Mouse (Mus musculus) midbrain, embryonic 16.5 days (tissue): ENCODE data around the gene Elf2. TPM values are rescaled to one million over a fixed set of nuclear protein-coding genes. Genes with fewer than 3 reads are reported as not detected.
"Not testable (repeated sequence)": the region's sequence is repeated elsewhere in the genome, so short reads cannot be mapped to it uniquely, and the experiment has no call there.

ENCODE experiments used
- ATAC-seq: fragments of 200-750 bp; cut with Nextera tagmentation; 2 replicates; pipeline ENCODE4 v1.8.0; 2017; ENCODE audit warnings: moderate TSS enrichment
- H3K27ac ChIP-seq: fragments of 300-500 bp; sonication (generic); 2 replicates; pipeline ENCODE4 v1.5.1; 2014; ENCODE audit warnings: mild to moderate bottlenecking, low read length, mixed read lengths
- H3K27me3 ChIP-seq: fragments of 300-500 bp; sonication (generic); 2 replicates; pipeline ENCODE4 v1.6.1; 2014; ENCODE audit warnings: low read depth, low read length, mixed read lengths; ENCODE audit not compliant: control insufficient read depth, insufficient read depth
- H3K36me3 ChIP-seq: fragments of 300-500 bp; sonication (generic); 2 replicates; pipeline ENCODE4 v1.6.1; 2014; ENCODE audit warnings: mild to moderate bottlenecking, low read length, moderate library complexity, mixed read lengths; ENCODE audit not compliant: control insufficient read depth, insufficient read depth
- H3K4me1 ChIP-seq: fragments of 300-500 bp; sonication (generic); 2 replicates; pipeline ENCODE4 v1.6.1; 2014; ENCODE audit warnings: mild to moderate bottlenecking, low read length, mixed read lengths; ENCODE audit not compliant: control insufficient read depth, insufficient read depth
- H3K4me2 ChIP-seq: fragments of 300-500 bp; sonication (generic); 2 replicates; pipeline ENCODE4 v1.6.1; 2014; ENCODE audit warnings: mild to moderate bottlenecking, low read length, mixed read lengths
- H3K4me3 ChIP-seq: fragments of 300-500 bp; sonication (generic); 2 replicates; pipeline ENCODE4 v1.5.1; 2014; ENCODE audit warnings: low read depth, mild to moderate bottlenecking, low read length, moderate library complexity, mixed read lengths
- H3K9ac ChIP-seq: fragments of 300-500 bp; sonication (generic); 2 replicates; pipeline ENCODE4 v1.6.1; 2014; ENCODE audit warnings: low read depth, low read length, mixed read lengths
- H3K9me3 ChIP-seq: fragments of 300-500 bp; sonication (generic); replicated peaks from 2 replicates; pipeline ENCODE4 v1.6.1; 2014; ENCODE audit warnings: mild to moderate bottlenecking, low read length, mixed read lengths; ENCODE audit not compliant: control insufficient read depth, poor library complexity, severe bottlenecking
- WGBS: fragments of 180-500 bp; shearing (Covaris S2); extraction: QIAGEN DNeasy Blood & Tissue Kit; methylation state at CpG from one replicate; pipeline ENCODE4 v1.1.7; 2014; 5-methylcytosine and 5-hydroxymethylcytosine counted together
- polyA plus RNA-seq: library from polyadenylated mRNA; unstranded; fragments of >200 nt; fragmentation: Nextera tagmentation; extraction: Ambion mirVana; gene quantifications from 2 replicates; pipeline ENCODE4 v1.2.1, GENCODE M21; 2015

Elf2 gene
- polyA plus RNA-seq, 1 experiment from 2014 or later, result 27.7 TPM

DNA sequence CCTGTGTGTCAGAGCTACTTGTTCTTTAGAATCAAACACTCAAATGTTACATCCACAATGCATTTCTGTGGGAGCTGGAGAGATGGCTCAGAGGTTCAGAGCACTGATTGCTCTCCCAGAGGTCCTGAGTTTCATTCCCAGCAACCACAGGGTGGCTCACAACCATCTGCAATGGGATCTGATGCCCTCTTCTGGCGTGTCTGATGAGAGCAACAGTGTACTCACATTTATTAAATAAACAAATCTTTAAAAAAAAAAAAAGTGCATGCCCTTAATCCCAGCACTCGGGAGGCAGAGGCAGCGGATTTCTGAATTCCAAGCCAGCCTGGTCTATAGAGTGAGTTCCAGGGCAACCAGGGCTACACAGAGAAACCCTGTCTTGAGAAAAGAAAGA lies 13.6 kb upstream of the Elf2 start:
- Histone ChIP-seq H3K9ac (no peak overlapping the region), H3K9me3 (no peaks in the 10 kb centered on the region), H3K4me1 (peaks cover 3% of the 10 kb centered on the region; the same call in 1 of the 2 replicates), H3K4me3 (no peak overlapping the region), H3K36me3 (no peaks in the 10 kb centered on the region), H3K27ac (no peak overlapping the region), H3K4me2 (no peak overlapping the region), H3K27me3 (peaks cover 8% of the 10 kb centered on the region)
- WGBS, result 69% methylated on average over 3 of the region's 3 CpGs
- ATAC-seq, result no peak

DNA sequence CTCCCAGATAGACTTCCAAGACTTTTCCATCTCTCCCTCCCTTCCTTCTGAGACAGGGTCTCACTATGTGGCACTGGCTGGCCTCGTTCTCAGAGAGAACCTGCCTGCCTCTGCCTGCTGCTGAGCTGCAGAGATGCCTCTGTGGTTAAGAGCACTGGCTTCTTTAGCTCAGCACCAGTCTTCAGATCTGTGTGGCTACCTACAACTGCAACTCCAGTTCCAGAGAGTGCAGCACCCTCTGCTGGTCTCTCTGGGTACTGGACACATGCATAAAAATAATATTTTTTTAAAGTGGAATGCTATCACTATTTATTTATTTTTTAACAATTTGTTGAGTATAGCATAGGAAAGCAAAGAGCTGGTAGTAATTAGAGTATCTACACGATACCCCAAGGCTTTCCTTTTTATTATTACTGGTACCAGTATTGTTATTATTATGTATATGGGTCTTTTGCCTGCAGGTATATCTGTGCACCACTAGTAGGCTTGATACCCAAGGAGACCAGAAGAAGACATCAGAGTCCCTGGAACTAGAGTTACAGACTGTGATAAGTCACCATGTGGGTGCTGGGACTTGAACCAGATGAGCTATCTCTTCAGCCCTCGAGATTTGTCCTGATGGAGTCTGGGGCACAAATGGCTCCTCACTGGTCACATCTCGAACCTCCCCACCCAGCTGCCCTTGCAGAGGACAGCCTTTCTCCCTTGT lies 13.0 kb upstream of the Elf2 start:
- Histone ChIP-seq H3K27me3 (peaks cover 3% of the 10 kb centered on the region), H3K4me3 (no peak overlapping the region), H3K4me1 (peaks cover under 1% of the 10 kb centered on the region; the same call in 1 of the 2 replicates), H3K36me3 (no peaks in the 10 kb centered on the region), H3K9me3 (no peaks in the 10 kb centered on the region), H3K9ac (no peak overlapping the region), H3K4me2 (no peak overlapping the region), H3K27ac (no peak overlapping the region)
- 82% methylated on average over 4 of the region's 4 CpGs for WGBS
- ATAC-seq, result no peak

DNA sequence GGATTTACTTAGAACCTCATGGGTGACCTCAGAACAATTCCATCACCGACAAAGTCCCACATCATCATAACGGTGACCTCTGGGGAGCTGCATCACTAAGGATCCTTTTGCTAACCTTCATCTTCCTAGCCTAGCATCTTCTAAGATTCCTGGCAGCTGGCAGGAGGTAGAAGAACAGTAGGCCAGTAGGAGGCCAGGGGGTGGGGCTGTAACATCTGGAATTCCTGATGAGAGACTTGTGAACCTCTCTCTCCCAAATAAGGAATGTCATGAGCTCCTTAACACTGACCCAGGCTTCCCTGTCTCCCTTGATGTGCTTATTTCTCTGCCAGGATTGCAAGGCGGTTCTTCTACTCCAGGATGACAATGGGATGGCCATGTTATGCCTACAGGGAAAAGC lies 10.3 kb upstream of the Elf2 start:
- no peaks in the 10 kb centered on the region for H3K9me3 ChIP-seq
- H3K9ac ChIP-seq, result no peak overlapping the region
- no peak overlapping the region for H3K27ac ChIP-seq
- no peaks in the 10 kb centered on the region for H3K4me1 ChIP-seq
- no peak overlapping the region for H3K4me3 ChIP-seq
- no peak overlapping the region for H3K4me2 ChIP-seq
- H3K36me3 ChIP-seq, result no peaks in the 10 kb centered on the region
- H3K27me3 ChIP-seq, result no peaks in the 10 kb centered on the region; the same call in 1 of the 2 replicates
- WGBS, result 38% methylated on average over 3 of the region's 3 CpGs
- no peak for ATAC-seq

DNA sequence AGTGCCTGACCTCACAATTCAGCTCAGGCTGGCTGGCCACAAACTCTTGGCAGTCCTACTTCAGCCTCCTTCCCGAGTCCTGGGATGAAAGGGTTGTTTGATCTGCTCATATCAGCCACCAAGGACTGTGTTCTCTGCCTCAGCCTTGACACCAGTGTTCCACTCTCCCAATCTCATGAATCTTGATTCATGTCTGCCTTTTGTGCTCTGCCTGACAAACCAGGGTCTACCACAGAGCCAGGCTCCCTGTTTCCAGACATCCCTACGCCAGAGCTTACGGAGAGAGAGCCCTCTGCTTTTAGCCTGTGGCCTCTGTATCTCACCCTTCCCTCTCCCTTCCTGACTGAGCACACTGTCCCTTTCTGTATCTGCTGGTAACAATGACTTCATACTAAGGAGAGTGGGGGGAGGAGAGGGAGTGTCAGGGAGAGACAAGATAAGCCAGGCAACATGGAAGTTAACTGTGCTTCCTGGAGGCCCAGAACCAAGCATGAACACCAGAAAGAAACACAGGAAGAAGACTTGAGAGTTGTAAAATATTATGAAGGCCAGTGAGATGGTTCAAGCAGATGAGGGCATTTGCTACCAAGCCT lies 8.3 kb upstream of the Elf2 start:
- WGBS, result 41% methylated on average over 3 of the region's 3 CpGs
- Histone ChIP-seq H3K36me3 (no peaks in the 10 kb centered on the region), H3K27me3 (no peaks in the 10 kb centered on the region; the same call in 1 of the 2 replicates), H3K9ac (no peak overlapping the region), H3K27ac (no peak overlapping the region), H3K4me3 (no peak overlapping the region), H3K9me3 (no peaks in the 10 kb centered on the region), H3K4me1 (no peaks in the 10 kb centered on the region), H3K4me2 (no peak overlapping the region)
- ATAC-seq, result no peak

DNA sequence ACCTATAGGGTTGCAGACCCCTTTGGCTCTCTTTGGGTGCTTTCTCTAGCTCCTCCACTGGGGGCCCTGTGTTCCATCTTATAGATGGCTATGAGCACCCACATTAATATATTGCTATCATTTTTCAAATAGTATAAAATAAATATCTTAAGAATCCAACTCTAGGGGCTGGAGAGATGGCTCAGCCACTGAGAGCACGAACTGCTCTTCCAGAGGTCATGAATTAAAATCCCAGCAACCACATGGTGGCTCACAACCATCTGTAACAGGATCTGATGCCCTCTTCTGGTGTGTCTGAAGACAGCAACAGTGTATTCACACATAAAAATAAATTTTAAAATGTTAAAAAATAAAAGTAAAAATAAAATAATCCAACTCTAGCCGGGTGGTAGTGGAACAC lies 4.6 kb upstream of the Elf2 start:
- not testable (repeated sequence) for H3K4me1 ChIP-seq, ATAC-seq, H3K36me3 ChIP-seq, H3K27ac ChIP-seq, H3K4me2 ChIP-seq, H3K9me3 ChIP-seq, H3K9ac ChIP-seq, H3K4me3 ChIP-seq, H3K27me3 ChIP-seq
- WGBS, result 97% methylated on average over 2 of the region's 2 CpGs

DNA sequence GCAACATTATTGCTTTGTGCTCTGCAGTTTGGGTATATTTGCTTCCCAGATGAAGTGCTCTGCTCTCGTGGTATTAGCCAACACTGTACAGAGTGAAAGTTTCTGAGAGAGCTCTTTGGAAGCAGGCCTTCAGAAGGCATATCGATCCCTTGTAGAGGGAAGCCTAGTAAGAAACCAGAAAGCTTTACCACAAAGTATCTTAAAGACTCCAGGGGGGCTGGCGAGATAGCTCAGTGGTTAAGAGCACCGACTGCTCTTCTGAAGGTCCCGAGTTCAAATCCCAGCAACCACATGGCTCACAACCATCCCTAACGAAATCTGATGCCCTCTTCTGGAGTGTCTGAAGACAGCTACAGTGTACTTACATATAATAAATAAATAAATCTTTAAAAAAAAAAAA lies 3.7 kb upstream of the Elf2 start:
- not testable (repeated sequence) for H3K36me3 ChIP-seq, ATAC-seq, H3K27ac ChIP-seq, H3K27me3 ChIP-seq, H3K4me1 ChIP-seq, H3K4me3 ChIP-seq, H3K9me3 ChIP-seq, H3K9ac ChIP-seq, H3K4me2 ChIP-seq
- 89% methylated on average over 6 of the region's 6 CpGs for WGBS

DNA sequence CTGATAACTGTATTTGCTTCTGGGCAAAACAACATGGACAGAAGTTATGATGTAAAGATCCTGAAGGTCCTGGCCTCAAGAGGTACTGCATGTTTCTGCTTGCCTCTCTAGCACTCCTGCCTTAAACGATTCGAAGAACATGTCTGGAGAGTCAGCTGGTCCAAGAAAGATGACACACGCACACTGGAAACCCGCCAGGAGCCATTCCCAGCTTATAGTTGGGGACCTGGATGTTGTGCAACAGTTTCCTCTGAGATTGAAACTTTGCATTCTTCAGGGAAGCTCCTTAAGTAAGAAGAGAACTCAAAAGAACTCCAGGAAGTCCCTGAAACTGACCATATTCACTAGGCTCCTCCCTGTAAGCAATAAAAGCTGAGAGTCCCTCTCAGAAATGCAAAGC lies 2.8 kb upstream of the Elf2 start:
- H3K27me3 ChIP-seq, result no peaks in the 10 kb centered on the region
- H3K9ac ChIP-seq, result no peak overlapping the region
- 92% methylated on average over 4 of the region's 4 CpGs for WGBS
- no peak for ATAC-seq
- no peak overlapping the region for H3K4me2 ChIP-seq
- no peaks in the 10 kb centered on the region for H3K9me3 ChIP-seq
- H3K36me3 ChIP-seq, result no peaks in the 10 kb centered on the region
- no peak overlapping the region for H3K4me3 ChIP-seq
- H3K27ac ChIP-seq, result no peak overlapping the region
- H3K4me1 ChIP-seq, result peaks cover 9% of the 10 kb centered on the region

DNA sequence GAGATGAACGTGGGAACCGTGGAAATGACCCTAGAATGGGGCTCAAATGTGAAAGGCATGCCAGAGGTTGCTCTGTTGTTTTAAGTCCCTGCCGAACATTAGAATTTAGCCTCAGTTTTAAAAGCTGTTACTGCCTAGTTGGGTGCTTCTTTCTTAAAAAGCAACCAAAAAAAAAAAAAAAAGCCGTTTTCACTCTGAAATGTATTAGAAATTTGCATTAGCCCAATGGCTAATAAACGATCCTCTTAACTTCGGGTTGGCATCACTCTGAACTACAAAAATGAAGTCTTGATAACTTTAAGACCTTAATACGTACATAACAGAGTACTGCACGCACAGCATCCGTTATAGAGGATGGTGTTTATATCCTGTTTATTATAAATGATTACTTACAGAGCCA lies 1.7 kb upstream of the Elf2 start:
- Histone ChIP-seq H3K4me3 (peak overlapping the region; percentile 93), H3K27ac (peak overlapping the region; percentile 94), H3K27me3 (no peaks in the 10 kb centered on the region), H3K4me2 (peak overlapping the region; percentile 92), H3K4me1 (peaks cover 11% of the 10 kb centered on the region), H3K9me3 (no peaks in the 10 kb centered on the region), H3K36me3 (no peaks in the 10 kb centered on the region), H3K9ac (peak overlapping the region; percentile 87)
- WGBS, result 6% methylated on average over 9 of the region's 9 CpGs
- no peak for ATAC-seq

DNA sequence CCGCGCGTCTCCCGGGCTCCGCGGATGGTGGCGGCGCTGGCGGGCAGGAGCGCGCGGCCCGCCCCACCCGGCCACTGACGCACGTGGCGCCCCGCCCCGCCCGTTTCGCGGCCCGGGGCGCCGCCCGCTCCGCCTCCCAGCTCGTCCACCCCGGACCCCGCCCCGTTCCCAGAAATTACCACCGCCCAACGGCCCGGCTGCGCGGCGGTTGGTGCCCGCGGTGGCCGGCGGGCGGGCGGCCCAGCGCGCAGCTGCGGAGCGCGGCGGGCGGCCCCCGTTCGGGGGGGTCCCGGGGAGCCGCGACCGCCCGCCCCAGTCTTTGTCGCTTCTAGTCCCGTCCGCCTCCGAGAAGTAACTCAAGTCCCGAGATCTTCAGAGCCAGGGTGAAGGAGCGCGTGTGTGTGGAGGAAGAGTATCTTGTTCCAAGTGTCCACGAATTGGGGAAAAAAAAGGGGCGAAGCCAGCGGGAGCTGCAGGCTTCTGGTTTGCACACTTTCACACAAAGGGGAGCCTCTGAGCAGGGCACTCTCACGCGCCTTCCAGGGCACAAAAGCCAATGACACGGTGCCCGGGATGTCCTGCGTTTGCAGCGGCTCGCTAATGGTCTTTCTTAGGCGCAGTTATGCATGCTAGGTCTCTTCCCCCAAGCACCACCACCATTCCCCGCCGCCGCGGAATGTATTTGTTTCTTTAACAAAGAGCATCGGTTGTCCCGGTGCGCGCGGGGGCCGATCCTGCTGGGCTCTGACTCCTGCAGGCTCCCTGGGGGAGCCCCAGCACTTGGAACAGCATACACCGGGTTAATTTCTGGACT lies 1.0 kb upstream of the Elf2 start:
- peak overlapping the region; percentile 93 for H3K4me3 ChIP-seq
- 1% methylated on average over 74 of the region's 86 CpGs for WGBS
- peak overlapping the region; percentile 94 for H3K27ac ChIP-seq
- no peaks in the 10 kb centered on the region for H3K9me3 ChIP-seq
- peak; percentile 74 for ATAC-seq
- no peaks in the 10 kb centered on the region for H3K36me3 ChIP-seq
- no peaks in the 10 kb centered on the region for H3K27me3 ChIP-seq
- peak overlapping the region; percentile 87 for H3K9ac ChIP-seq
- H3K4me2 ChIP-seq, result peak overlapping the region; percentile 92
- H3K4me1 ChIP-seq, result peaks cover 11% of the 10 kb centered on the region
